Mouse (Mus musculus) central nervous system, embryonic 11.5 days (tissue): ENCODE results near the gene Ptk6. TPM values are rescaled to one million over a fixed set of nuclear protein-coding genes. Genes with fewer than 3 reads are reported as not detected.

Source experiments
- polyA plus RNA-seq: library from polyadenylated mRNA; depleted of rRNA; stranded (reverse); fragments of >200 nt; gene quantifications from 2 replicates; pipeline ENCODE4 v1.2.3, GENCODE M21; 2012; rRNA removed

Ptk6 gene
- polyA plus RNA-seq, result 0.02 TPM in 1 of 2 replicates, not detected in the other

DNA sequence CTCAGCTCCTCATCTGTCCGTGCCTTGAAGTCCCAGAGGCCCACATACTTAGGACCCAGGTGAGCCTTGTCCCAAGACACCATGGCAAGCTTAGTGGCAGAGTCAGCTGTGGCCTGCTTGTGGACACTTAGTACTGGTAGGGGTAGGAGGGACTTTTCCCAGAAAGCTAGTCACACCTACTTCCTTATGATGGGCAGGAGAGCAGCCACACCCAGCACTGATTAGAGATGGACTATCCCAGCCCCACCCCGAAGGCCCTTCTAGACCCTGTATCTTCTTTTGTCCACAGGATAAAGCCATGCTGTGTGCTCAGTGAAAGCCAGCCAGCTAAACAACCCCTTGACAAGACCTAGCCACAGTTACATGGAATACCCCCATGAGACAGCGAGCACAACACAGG is at the start of gene Ptk6:
Ptk6 (minus strand) TSS at position 368 of the 400 bp plus-strand sequence.

DNA sequence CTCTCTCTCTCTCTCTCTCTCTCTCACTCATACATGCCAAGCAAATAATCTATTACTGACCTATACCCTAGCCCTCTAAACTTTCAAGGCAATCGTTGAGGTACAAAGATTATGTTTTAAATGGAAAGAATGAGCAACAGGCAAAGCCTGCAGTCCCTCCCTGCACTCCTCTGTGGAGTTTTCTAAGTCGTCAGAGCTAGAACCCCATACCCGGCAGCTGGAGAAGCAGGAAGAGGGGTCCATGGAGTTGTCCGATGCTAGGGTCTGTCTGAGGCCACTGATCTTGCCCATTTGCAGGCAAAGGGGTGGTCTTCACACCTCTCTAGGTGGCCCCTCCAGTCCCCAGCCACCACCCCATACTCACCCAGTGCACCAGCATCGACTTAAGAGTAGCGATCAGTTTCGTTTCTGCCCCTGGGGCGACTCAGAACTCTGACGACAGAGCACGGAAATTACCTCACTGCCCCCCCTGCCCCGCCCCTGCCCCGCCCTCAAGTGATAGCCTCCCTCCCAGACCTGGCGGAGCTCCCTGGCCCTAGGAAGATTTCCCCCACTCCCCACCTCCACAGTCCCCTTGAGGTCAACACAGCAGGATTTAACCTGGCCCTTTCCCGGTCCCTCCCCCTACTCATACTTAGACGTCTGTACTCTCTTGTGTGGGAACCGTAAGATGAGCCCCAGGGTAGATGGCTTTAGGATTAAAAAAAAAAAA is 39.2 kb upstream of the Ptk6 start, which contains the start of gene Helz2:
Helz2 (minus strand) TSS at position 426 of the 712 bp plus-strand sequence.

DNA sequence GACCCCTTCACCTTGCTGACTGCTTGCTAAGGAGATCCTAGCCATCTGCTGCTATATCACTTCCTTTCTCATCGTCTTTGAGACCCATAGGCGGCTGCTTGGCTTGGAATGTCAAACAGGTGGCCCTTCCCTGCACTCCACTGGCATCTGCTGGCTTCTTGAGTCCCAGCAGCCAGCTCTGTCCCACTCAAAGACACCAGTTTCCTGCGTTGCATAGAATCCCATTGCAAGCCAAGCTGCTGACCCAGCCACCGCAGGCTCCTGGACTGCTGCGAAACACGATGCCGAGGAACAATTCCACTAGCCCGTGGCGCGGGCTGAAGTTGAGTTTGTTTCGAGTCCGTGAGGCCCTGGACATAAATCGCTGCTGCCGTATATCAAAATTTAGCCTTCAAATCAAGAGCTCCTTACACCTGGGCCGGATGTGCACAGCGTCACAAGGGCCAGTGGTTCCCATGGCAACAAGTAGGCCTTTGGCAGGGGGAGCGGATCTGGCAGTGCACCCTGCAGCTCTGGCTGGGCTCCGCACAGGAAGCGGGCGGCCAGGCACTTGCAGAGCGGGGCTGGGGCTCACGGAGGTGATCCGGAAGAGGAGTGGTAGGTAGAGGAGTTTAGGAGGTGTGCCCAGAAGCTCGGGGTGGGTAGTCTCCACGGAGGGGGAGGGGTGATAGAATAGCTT is 17.1 kb upstream of the Ptk6 start, which contains the start of gene Fndc11:
Fndc11 (plus strand) TSS at position 476 of the 679 bp plus-strand sequence.

DNA sequence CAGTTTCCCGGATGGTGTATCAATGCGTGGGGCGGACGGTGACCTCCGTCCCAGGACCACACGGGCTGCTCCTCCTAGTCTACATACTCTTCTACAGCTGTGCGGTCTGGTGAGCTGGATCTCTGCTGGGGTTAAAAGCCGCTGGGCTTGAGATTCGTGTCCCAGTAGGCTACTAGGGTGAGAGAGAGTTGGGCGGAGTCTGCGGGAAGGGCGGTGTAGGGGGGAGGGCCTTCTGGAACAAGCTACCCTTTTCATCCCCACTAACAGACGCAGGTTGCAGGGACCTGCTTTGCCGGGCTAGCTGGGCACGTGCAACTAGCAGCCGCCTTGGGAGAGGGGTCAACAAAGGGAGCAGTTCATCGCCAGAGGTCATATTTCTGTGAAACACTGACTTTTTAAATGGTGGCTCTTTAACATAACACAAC is 10.4 kb upstream of the Ptk6 start, which contains the start of gene Srms:
Srms (minus strand) TSS at position 165 of the 425 bp plus-strand sequence.

DNA sequence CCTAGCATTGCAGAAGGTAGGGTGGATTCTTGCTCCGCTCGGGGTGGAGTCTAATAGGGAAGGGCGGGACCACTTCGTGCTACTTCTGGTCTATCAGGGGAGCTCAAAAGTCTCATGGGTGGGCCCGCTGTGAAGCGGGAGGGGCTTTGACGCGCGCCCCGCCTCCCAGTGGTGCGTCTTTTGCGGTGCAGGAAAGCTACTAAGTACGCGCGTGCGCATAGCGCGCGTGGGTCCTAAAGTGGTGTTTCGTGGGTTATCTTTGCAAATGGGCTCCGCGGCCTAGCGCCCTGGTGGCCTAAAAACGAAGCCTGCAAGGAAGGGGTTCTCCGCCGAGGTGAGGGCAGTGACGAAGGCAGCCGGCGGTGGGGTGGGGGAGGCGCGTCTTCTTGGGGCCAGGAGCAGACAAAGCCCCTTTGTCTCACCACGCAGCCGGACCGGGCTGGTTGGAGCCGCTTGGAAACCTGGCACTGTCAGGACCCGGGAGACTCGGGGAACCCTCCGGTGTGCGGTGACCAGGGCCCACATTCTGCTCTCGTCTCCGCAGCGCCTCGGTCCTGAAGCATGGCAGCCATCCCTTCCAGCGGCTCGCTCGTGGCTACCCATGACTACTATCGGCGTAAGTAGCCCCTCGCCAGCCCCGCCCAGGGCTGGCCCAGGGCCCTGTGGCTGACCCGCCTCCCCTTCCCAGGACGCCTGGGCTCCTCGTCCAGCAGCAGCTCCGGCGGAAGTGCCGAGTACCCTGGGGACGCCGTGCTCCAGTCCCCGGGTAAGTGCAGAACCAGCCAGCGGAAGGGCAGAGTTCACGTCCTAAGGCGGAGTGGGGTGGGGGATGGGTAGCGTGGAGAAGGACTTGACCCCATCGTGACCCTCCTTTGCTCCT is 15.2 kb downstream of the Ptk6 start, which contains the start of gene Ppdpf:
Ppdpf (plus strand) TSS at position 127 of the 880 bp plus-strand sequence.

DNA sequence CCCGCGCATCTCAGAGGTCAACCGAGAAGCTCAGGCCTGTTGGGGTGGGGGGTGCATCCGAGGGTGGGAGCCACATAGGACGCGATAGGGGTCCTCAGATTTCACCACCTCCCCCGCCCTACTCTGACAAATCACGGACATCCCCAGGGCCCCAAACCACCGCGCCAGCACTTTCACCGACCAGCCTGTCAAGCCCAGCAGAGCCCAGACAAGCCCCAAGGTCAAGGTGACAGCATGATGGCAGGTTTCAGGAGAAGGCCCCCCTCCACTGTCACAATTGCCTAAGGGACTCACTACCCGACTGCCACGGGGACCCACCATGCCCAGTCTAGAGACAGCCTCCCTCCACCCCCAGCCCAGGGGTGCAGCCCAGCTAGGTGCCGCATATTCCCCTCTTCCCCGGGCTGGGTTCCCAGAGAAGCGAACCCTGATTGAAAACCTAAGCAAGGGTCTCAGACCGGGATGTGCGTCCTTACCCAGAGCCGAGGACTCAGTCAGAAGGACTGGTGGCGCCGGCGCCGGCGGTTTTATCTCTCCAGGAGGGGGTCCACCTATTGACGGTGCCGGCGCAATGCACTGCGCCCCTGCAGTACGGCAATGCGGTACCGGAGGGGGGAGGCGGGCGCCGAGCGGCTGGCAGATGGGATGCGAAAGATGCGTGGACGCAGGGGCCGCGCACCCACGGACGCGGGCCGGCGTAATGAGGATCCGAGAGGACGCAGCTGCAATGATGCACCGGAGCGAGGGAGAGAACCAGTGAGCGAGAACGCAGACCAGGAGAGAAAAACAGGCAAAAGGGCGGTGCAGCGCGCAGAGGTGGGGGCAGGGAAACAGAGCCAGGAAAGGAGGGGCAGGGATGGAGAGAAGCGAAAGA is 46.1 kb downstream of the Ptk6 start, which contains the start of gene Eef1a2:
Eef1a2 (minus strand) TSS at position 767 of the 874 bp plus-strand sequence.

Other genes with a start within 250 kb of the Ptk6 start
- gene Nkain4, start 248.1 kb downstream of the Ptk6 start, polyA plus RNA-seq, result 40.6 and 50.9 TPM in 2 replicates
- gene Arfgap1, start 235.6 kb downstream of the Ptk6 start, polyA plus RNA-seq, result 68.6 and 83.8 TPM in 2 replicates
- gene Col20a1, start 216.3 kb downstream of the Ptk6 start, polyA plus RNA-seq, result 0.67 and 1.9 TPM in 2 replicates
- gene Chrna4, start 159.2 kb downstream of the Ptk6 start, polyA plus RNA-seq, result 10.2 and 12.9 TPM in 2 replicates
- 19.1 and 19.2 TPM in 2 replicates for gene Kcnq2, start 67.5 kb downstream of the Ptk6 start, polyA plus RNA-seq
- gene Eef1a2, start 45.8 kb downstream of the Ptk6 start, polyA plus RNA-seq, result 6.3 and 8.5 TPM in 2 replicates
- gene Ppdpf, start 15.5 kb downstream of the Ptk6 start, polyA plus RNA-seq, result 169 and 247 TPM in 2 replicates
- 0.05 and 0.17 TPM in 2 replicates for gene Srms, start 10.4 kb upstream of the Ptk6 start, polyA plus RNA-seq
- gene Fndc11, start 17.2 kb upstream of the Ptk6 start, polyA plus RNA-seq, result 0.13 and 0.20 TPM in 2 replicates
- gene Helz2, start 39.2 kb upstream of the Ptk6 start, polyA plus RNA-seq, result 1.7 and 2.9 TPM in 2 replicates
- gene Gmeb2, start 85.2 kb upstream of the Ptk6 start, polyA plus RNA-seq, result 21.5 and 33.3 TPM in 2 replicates
- gene Stmn3, start 111.7 kb upstream of the Ptk6 start, polyA plus RNA-seq, result 166 and 354 TPM in 2 replicates
- 98.4 and 116 TPM in 2 replicates for gene Rtel1, start 117.0 kb upstream of the Ptk6 start, polyA plus RNA-seq
- 63.2 and 85.0 TPM in 2 replicates for gene Zgpat, start 162.1 kb upstream of the Ptk6 start, polyA plus RNA-seq
- gene Arfrp1, start 162.6 kb upstream of the Ptk6 start, polyA plus RNA-seq, result 86.3 and 95.1 TPM in 2 replicates
- gene Lime1, start 177.3 kb upstream of the Ptk6 start, polyA plus RNA-seq, result 38.4 and 60.0 TPM in 2 replicates